Mouse (Mus musculus) heart, postnatal 14 days (tissue): ENCODE data around the gene Tenm3. TPM values are rescaled to one million over a fixed set of nuclear protein-coding genes. Genes with fewer than 3 reads are reported as not detected.
A peak's percentile ranks its signal among the peaks of the same experiment; 100 is the strongest.

Experiments
- DNase-seq, 2 experiments: peaks; one replicate each; pipeline ENCODE4 v3.0.0; 2021 to 2022
- intact Hi-C: fragments of 180-260 bp; cut with DNase I; formaldehyde crosslinking; loops from one replicate; pipeline ENCODE4 v1.15.1; 2025
- total RNA-seq, 2 experiments: library from RNA; stranded (reverse); gene quantifications; 2 replicates each; pipeline ENCODE4 v1.2.3; 2021

The Tenm3 gene
- total RNA-seq, 2 experiments from 2014 or later, result 4.3 to 5.0 TPM

GRCm38 (mm10) chr8:48489417-48489816 lies 354.3 kb downstream of the Tenm3 start:
- intact Hi-C loops, result no loop called here
- DNase-seq, result no peak

GRCm38 (mm10) chr8:48488809-48489208 lies 354.9 kb downstream of the Tenm3 start:
- no peak for DNase-seq
- intact Hi-C loops, result no loop called here

GRCm38 (mm10) chr8:48484143-48484542 lies 359.6 kb downstream of the Tenm3 start:
- intact Hi-C loops, result no loop called here
- DNase-seq, result no peak

- intact Hi-C loops, result no loop called here
- peak; percentile 13 to 25 for DNase-seq
Observed at GRCm38 (mm10) chr8:48481709-48482671, 361.8 kb downstream of the Tenm3 start.

GRCm38 (mm10) chr8:48477371-48477935 lies 366.3 kb downstream of the Tenm3 start:
- intact Hi-C loops, result no loop called here

GRCm38 (mm10) chr8:48476896-48477295 lies 366.9 kb downstream of the Tenm3 start:
- no peak for DNase-seq
- intact Hi-C loops, result no loop called here

More at GRCm38 (mm10) chr8:48477371-48477935, 366.3 kb downstream of the Tenm3 start:
- DNase-seq, result no peak

- intact Hi-C loops, result no loop called here
- no peak for DNase-seq
Observed at GRCm38 (mm10) chr8:48467633-48468032, 376.1 kb downstream of the Tenm3 start.

GRCm38 (mm10) chr8:48458373-48458772 lies 385.4 kb downstream of the Tenm3 start:
- intact Hi-C loops, result no loop called here
- DNase-seq, result no peak

GRCm38 (mm10) chr8:48456328-48457124 lies 387.2 kb downstream of the Tenm3 start:
- intact Hi-C loops, result no loop called here
- no peak for DNase-seq

- DNase-seq, result peak; percentile 3 to 16
- intact Hi-C loops, result no loop called here
Observed at GRCm38 (mm10) chr8:48451247-48451635, 392.5 kb downstream of the Tenm3 start.

- intact Hi-C loops, result no loop called here
- DNase-seq, result peak; percentile 17 to 40
Observed at GRCm38 (mm10) chr8:48450397-48451246, 393.1 kb downstream of the Tenm3 start.

- intact Hi-C loops, result no loop called here
- no peak for DNase-seq
Observed at GRCm38 (mm10) chr8:48449625-48450024, 394.1 kb downstream of the Tenm3 start.

GRCm38 (mm10) chr8:48445690-48446089 lies 398.1 kb downstream of the Tenm3 start:
- intact Hi-C loops, result no loop called here
- no peak for DNase-seq

GRCm38 (mm10) chr8:48439491-48439890 lies 404.3 kb downstream of the Tenm3 start:
- DNase-seq, result no peak
- intact Hi-C loops, result no loop called here

GRCm38 (mm10) chr8:48437523-48438207 lies 406.1 kb downstream of the Tenm3 start:
- intact Hi-C loops, result no loop called here
- DNase-seq, result no peak

- intact Hi-C loops, result no loop called here
- no peak for DNase-seq
Observed at GRCm38 (mm10) chr8:48425101-48425500, 418.6 kb downstream of the Tenm3 start.

- DNase-seq, result no peak
- intact Hi-C loops, result no loop called here
Observed at GRCm38 (mm10) chr8:48417714-48418113, 426.0 kb downstream of the Tenm3 start.

GRCm38 (mm10) chr8:48410916-48411315 lies 432.8 kb downstream of the Tenm3 start:
- intact Hi-C loops, result no loop called here
- no peak for DNase-seq

- intact Hi-C loops, result no loop called here
- no peak for DNase-seq
Observed at GRCm38 (mm10) chr8:48400572-48400972, 443.2 kb downstream of the Tenm3 start.
